Mouse (Mus musculus): ENCODE results near the gene Gal3st4.

- TF ChIP-seq POLR2A (IDR thresholded peaks at IDR 0.05; ENCODE audit: control insufficient read depth, low read depth, low read length) (no peak), CTCF (IDR thresholded peaks at IDR 0.05; ENCODE audit: control insufficient read depth, insufficient read depth, insufficient replicate concordance, low read depth, low read length) (no peak)
Observed at GRCm38 (mm10) chr5:138272409-138272923, at the start of gene Gal3st4.

Data from testis, adult 2 months (tissue).